Mouse (Mus musculus) E14TG2a.4 (cell line): ENCODE results near the gene Pax2.
"Not testable (repeated sequence)": the region's sequence is repeated elsewhere in the genome, so short reads cannot be mapped to it uniquely, and the experiment has no call there.

ENCODE experiments used
- H3K27me3 ChIP-seq: 2 replicates; pipeline ENCODE4 v1.6.1; 2014; ENCODE audit warnings: low read length, control low read depth; ENCODE audit not compliant: insufficient read depth
- H3K36me3 ChIP-seq: 2 replicates; pipeline ENCODE4 v1.6.1; 2014; ENCODE audit warnings: low read length, control low read depth; ENCODE audit not compliant: insufficient read depth
- H3K4me1 ChIP-seq: replicated peaks from 2 replicates; pipeline ENCODE4 v1.6.1; 2014; ENCODE audit warnings: low read depth, low read length, control low read depth
- H3K4me3 ChIP-seq: replicated peaks from 2 replicates; pipeline ENCODE4 v1.5.1; 2014; ENCODE audit warnings: mild to moderate bottlenecking, low read length
- H3K9me3 ChIP-seq: 2 replicates; pipeline ENCODE4 v1.6.1; 2014; ENCODE audit warnings: low read length, control low read depth
- CTCF ChIP-seq: conservative IDR thresholded peaks from 2 replicates; pipeline ENCODE4 v1.5.1; 2014; ENCODE audit warnings: low read length
- NANOG ChIP-seq: IDR thresholded peaks from 2 replicates; pipeline ENCODE4 v1.6.1; 2014; ENCODE audit warnings: borderline replicate concordance, low read length, mixed read lengths
- POU5F1 ChIP-seq: IDR thresholded peaks from 2 replicates; pipeline ENCODE4 v1.6.1; 2014; ENCODE audit warnings: low read length, borderline replicate concordance

Pax2 gene

GRCm38 (mm10) chr19:44835042-44835930 is 79.4 kb downstream of the Pax2 start:
- Histone ChIP-seq H3K27me3 (peaks cover 92% of the 10 kb centered on the region), H3K4me1 (peaks cover 41% of the 10 kb centered on the region), H3K4me3 (peak overlapping the region; percentile 83), H3K9me3 (no peaks in the 10 kb centered on the region), H3K36me3 (no peaks in the 10 kb centered on the region)
- no peak for TF ChIP-seq CTCF
- no peak for TF ChIP-seq NANOG
- TF ChIP-seq POU5F1 = no peak

- H3K36me3 ChIP-seq = no peaks in the 10 kb centered on the region
- peak overlapping the region; percentile 83 for H3K4me3 ChIP-seq
- peaks cover 41% of the 10 kb centered on the region for H3K4me1 ChIP-seq
- TF ChIP-seq CTCF (no peak), NANOG (no peak), POU5F1 (no peak)
- H3K27me3 ChIP-seq = peaks cover 89% of the 10 kb centered on the region
- H3K9me3 ChIP-seq = no peaks in the 10 kb centered on the region
Measured at GRCm38 (mm10) chr19:44835931-44836861, 80.4 kb downstream of the Pax2 start.

GRCm38 (mm10) chr19:44837426-44838205 is 81.8 kb downstream of the Pax2 start:
- TF ChIP-seq POU5F1 = no peak
- no peak for TF ChIP-seq NANOG
- no peak for TF ChIP-seq CTCF
- H3K4me1 ChIP-seq = peaks cover 41% of the 10 kb centered on the region
- H3K36me3 ChIP-seq = no peaks in the 10 kb centered on the region

GRCm38 (mm10) chr19:44838321-44838720 is 82.5 kb downstream of the Pax2 start:
- Histone ChIP-seq H3K4me3 (no peak overlapping the region), H3K36me3 (no peaks in the 10 kb centered on the region), H3K4me1 (peaks cover 43% of the 10 kb centered on the region), H3K9me3 (no peaks in the 10 kb centered on the region), H3K27me3 (peaks cover 70% of the 10 kb centered on the region)
- TF ChIP-seq CTCF = no peak

More at GRCm38 (mm10) chr19:44837426-44838205, 81.8 kb downstream of the Pax2 start:
- 0 out of 2 replicates have a peak overlapping the region, but pooled peaks have one; percentile 13 for H3K4me3 ChIP-seq
- peaks cover 77% of the 10 kb centered on the region for H3K27me3 ChIP-seq
- H3K9me3 ChIP-seq = no peaks in the 10 kb centered on the region

- not testable (repeated sequence) for H3K4me3 ChIP-seq, H3K36me3 ChIP-seq, H3K9me3 ChIP-seq
- peaks cover 16% of the 10 kb centered on the region for H3K4me1 ChIP-seq
- H3K27me3 ChIP-seq = peaks cover 44% of the 10 kb centered on the region
Measured at GRCm38 (mm10) chr19:44842661-44843060, 86.8 kb downstream of the Pax2 start.

- H3K4me3 ChIP-seq = no peak overlapping the region
- TF ChIP-seq POU5F1 = no peak
- TF ChIP-seq NANOG = no peak
- no peak for TF ChIP-seq CTCF
Measured at GRCm38 (mm10) chr19:44849465-44849864, 93.6 kb downstream of the Pax2 start.

GRCm38 (mm10) chr19:44858671-44859070 is 102.8 kb downstream of the Pax2 start:
- H3K4me3 ChIP-seq = no peak overlapping the region
- H3K36me3 ChIP-seq = no peaks in the 10 kb centered on the region
- H3K4me1 ChIP-seq = no peaks in the 10 kb centered on the region
- peaks cover 10% of the 10 kb centered on the region for H3K9me3 ChIP-seq
- no peaks in the 10 kb centered on the region for H3K27me3 ChIP-seq
- no peak for TF ChIP-seq NANOG
- TF ChIP-seq POU5F1 = no peak
- no peak for TF ChIP-seq CTCF

More at GRCm38 (mm10) chr19:44849465-44849864, 93.6 kb downstream of the Pax2 start:
- H3K9me3 ChIP-seq = peaks cover 10% of the 10 kb centered on the region
- H3K27me3 ChIP-seq = peaks cover 12% of the 10 kb centered on the region
- H3K36me3 ChIP-seq = no peaks in the 10 kb centered on the region
- no peaks in the 10 kb centered on the region for H3K4me1 ChIP-seq

- peaks cover 8% of the 10 kb centered on the region for H3K4me1 ChIP-seq
- no peaks in the 10 kb centered on the region for H3K36me3 ChIP-seq
- no peak for TF ChIP-seq POU5F1
- TF ChIP-seq NANOG = no peak
- TF ChIP-seq CTCF = no peak
- H3K4me3 ChIP-seq = no peak overlapping the region
- no peaks in the 10 kb centered on the region for H3K9me3 ChIP-seq
- H3K27me3 ChIP-seq = peaks cover 30% of the 10 kb centered on the region
Measured at GRCm38 (mm10) chr19:44868766-44869165, 112.9 kb downstream of the Pax2 start.
